Mouse (Mus musculus) testis, adult 2 months (tissue): ENCODE results near the gene Atxn1. TPM values are rescaled to one million over a fixed set of nuclear protein-coding genes. Genes with fewer than 3 reads are reported as not detected.

Experiments used
- H3K27ac ChIP-seq: fragments of 200-500 bp; 2 replicates; pipeline ENCODE4 v1.5.1; 2012; ENCODE audit warnings: low read depth, low read length; ENCODE audit not compliant: control insufficient read depth, insufficient read depth
- H3K27me3 ChIP-seq: fragments of 200-500 bp; 2 replicates; pipeline ENCODE4 v1.6.1; 2012; ENCODE audit warnings: mild to moderate bottlenecking, low read length, moderate library complexity; ENCODE audit not compliant: control insufficient read depth, insufficient read depth
- H3K36me3 ChIP-seq: fragments of 200-500 bp; 2 replicates; pipeline ENCODE4 v1.6.1; 2012; ENCODE audit warnings: mild to moderate bottlenecking, low read length; ENCODE audit not compliant: control insufficient read depth, insufficient read depth
- H3K4me1 ChIP-seq: fragments of 200-500 bp; 2 replicates; pipeline ENCODE4 v1.6.1; 2012; ENCODE audit warnings: low read length; ENCODE audit not compliant: control insufficient read depth, insufficient read depth
- H3K4me3 ChIP-seq: fragments of 200-500 bp; 2 replicates; pipeline ENCODE4 v1.5.1; 2012; ENCODE audit warnings: low read depth, mild to moderate bottlenecking, low read length, moderate library complexity, mixed read lengths; ENCODE audit not compliant: control insufficient read depth
- CTCF ChIP-seq: fragments of 200-500 bp; IDR thresholded peaks from 2 replicates; pipeline ENCODE4 v1.5.1; 2012; ENCODE audit warnings: low read depth, mild to moderate bottlenecking, inconsistent platforms, low read length, moderate library complexity; ENCODE audit not compliant: control insufficient read depth, insufficient read depth, insufficient replicate concordance
- POLR2A ChIP-seq: fragments of 200-500 bp; IDR thresholded peaks from 2 replicates; pipeline ENCODE4 v1.6.1; 2012; ENCODE audit warnings: low read depth, mild to moderate bottlenecking, inconsistent platforms, low read length, moderate library complexity; ENCODE audit not compliant: control insufficient read depth
- polyA plus RNA-seq: library from polyadenylated mRNA; depleted of rRNA; stranded (reverse); fragments of >200 nt; gene quantifications from 2 replicates; pipeline ENCODE4 v1.2.3, GENCODE M21; 2012

The Atxn1 gene
- polyA plus RNA-seq, 1 experiment: 3.2 TPM

GRCm38 (mm10) chr13:45951071-45951645 is 13.7 kb downstream of the Atxn1 start:
- Histone ChIP-seq H3K27me3 (no peaks in the 10 kb centered on the region), H3K36me3 (no peaks in the 10 kb centered on the region), H3K27ac (no peak overlapping the region), H3K4me3 (no peak overlapping the region), H3K4me1 (no peaks in the 10 kb centered on the region; the same call in 1 of the 2 replicates)
- TF ChIP-seq POLR2A (no peak), CTCF (no peak)

- no peaks in the 10 kb centered on the region; the same call in 1 of the 2 replicates for H3K4me1 ChIP-seq
- no peak overlapping the region for H3K4me3 ChIP-seq
- no peak overlapping the region for H3K27ac ChIP-seq
- no peaks in the 10 kb centered on the region for H3K27me3 ChIP-seq
- no peaks in the 10 kb centered on the region for H3K36me3 ChIP-seq
- TF ChIP-seq CTCF: no peak
Observed at GRCm38 (mm10) chr13:45950355-45950861, 14.4 kb downstream of the Atxn1 start.

GRCm38 (mm10) chr13:45946136-45946535 is 18.7 kb downstream of the Atxn1 start:
- Histone ChIP-seq H3K27ac (no peak overlapping the region), H3K4me1 (no peaks in the 10 kb centered on the region; the same call in 1 of the 2 replicates), H3K36me3 (no peaks in the 10 kb centered on the region), H3K4me3 (no peak overlapping the region), H3K27me3 (no peaks in the 10 kb centered on the region)
- TF ChIP-seq POLR2A: no peak
- TF ChIP-seq CTCF: no peak

GRCm38 (mm10) chr13:45942337-45942736 is 22.5 kb downstream of the Atxn1 start:
- Histone ChIP-seq H3K4me3 (no peak overlapping the region), H3K27ac (no peak overlapping the region), H3K36me3 (no peaks in the 10 kb centered on the region), H3K4me1 (no peaks in the 10 kb centered on the region), H3K27me3 (no peaks in the 10 kb centered on the region)
- TF ChIP-seq POLR2A: no peak
- TF ChIP-seq CTCF: no peak

- H3K27ac ChIP-seq: no peak overlapping the region
- no peaks in the 10 kb centered on the region for H3K27me3 ChIP-seq
- no peaks in the 10 kb centered on the region for H3K36me3 ChIP-seq
- no peak for TF ChIP-seq POLR2A
- no peak for TF ChIP-seq CTCF
- H3K4me3 ChIP-seq: no peak overlapping the region
- H3K4me1 ChIP-seq: no peaks in the 10 kb centered on the region; the same call in 1 of the 2 replicates
Observed at GRCm38 (mm10) chr13:45940714-45941113, 24.1 kb downstream of the Atxn1 start.

GRCm38 (mm10) chr13:45939561-45939960 is 25.2 kb downstream of the Atxn1 start:
- H3K27ac ChIP-seq: no peak overlapping the region
- no peaks in the 10 kb centered on the region for H3K36me3 ChIP-seq
- no peak overlapping the region for H3K4me3 ChIP-seq
- H3K27me3 ChIP-seq: no peaks in the 10 kb centered on the region
- TF ChIP-seq POLR2A: no peak
- TF ChIP-seq CTCF: no peak
- peaks cover 2% of the 10 kb centered on the region; the same call in 1 of the 2 replicates for H3K4me1 ChIP-seq

GRCm38 (mm10) chr13:45938083-45938482 is 26.7 kb downstream of the Atxn1 start:
- Histone ChIP-seq H3K27ac (no peak overlapping the region), H3K4me1 (peaks cover 2% of the 10 kb centered on the region; the same call in 1 of the 2 replicates), H3K4me3 (no peak overlapping the region), H3K27me3 (no peaks in the 10 kb centered on the region), H3K36me3 (no peaks in the 10 kb centered on the region)
- TF ChIP-seq CTCF: no peak
- TF ChIP-seq POLR2A: no peak

GRCm38 (mm10) chr13:45936765-45937164 is 28.0 kb downstream of the Atxn1 start:
- Histone ChIP-seq H3K27ac (no peak overlapping the region), H3K36me3 (no peaks in the 10 kb centered on the region), H3K4me3 (no peak overlapping the region), H3K27me3 (no peaks in the 10 kb centered on the region), H3K4me1 (peaks cover 2% of the 10 kb centered on the region; the same call in 1 of the 2 replicates)
- TF ChIP-seq CTCF: no peak
- no peak for TF ChIP-seq POLR2A
